ENCODE assay signal across 10 mouse cellular contexts in the genomic region with DNA sequence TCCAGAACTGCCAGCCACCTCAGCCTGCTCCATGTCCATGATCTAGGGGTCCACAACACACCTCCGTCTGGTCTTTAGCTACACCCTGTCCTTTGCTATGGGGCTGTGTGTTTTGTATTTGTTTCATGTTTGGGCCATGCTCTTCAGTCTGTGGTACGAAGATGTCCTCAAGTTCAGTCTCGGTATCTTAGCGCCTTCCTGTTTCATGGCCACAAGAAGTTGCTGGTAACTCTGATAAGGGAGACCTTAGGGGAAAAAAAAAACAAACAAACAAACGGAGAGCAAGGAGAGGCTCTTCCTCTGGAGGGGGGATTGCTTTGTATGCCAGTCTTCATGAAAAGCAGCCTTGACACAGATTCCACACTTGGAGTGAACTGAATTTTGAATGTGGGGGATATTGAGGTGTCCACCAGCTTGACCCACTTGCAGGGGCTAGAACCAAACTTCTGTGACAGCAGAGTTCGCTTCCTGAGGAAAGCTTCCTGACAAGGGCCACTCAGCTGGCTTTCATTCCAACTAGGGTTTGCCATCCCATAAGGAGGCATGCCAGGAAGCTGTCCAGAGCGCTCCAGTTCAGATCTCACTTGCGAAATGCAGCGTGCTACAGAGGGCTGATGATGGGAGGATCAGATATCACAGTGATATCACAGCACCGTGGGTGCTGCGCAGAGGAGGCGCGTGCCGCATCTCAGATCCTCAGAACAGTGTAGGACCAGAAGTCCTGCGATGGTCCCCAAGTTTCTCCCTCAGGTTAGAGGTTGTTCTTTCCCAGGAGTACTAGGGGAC.
A peak's percentile ranks its signal among the peaks of the same experiment; 100 is the strongest.
DNase-seq lines count a peak whose midpoint lies in the region; ATAC-seq and TF ChIP-seq lines count a peak whose summit lies in the region.
"Had no signal": no experiment of that assay in that cellular context is flagged by ENCODE, and none has a peak within 500 bp of the region (broad histone marks: within the 10 kb centered on the region; RNA-seq: fewer than 3 reads in every experiment).

No protein-coding gene starts in this region.

- H3K9me3 ChIP-seq in forebrain, postnatal 0 days (ENCODE audit: low read length) = no peaks in the 10 kb centered on the region
- no peaks in the 10 kb centered on the region for H3K9me3 ChIP-seq in forebrain, embryonic 15.5 days
- H3K9me3 ChIP-seq in midbrain, embryonic 10.5 days (replicated peaks) = no peaks in the 10 kb centered on the region
- H3K9me3 ChIP-seq in midbrain, embryonic 11.5 days (ENCODE audit: control insufficient read depth, low read length) = no peaks in the 10 kb centered on the region
- no peaks in the 10 kb centered on the region for H3K9me3 ChIP-seq in limb, embryonic 10.5 days (replicated peaks)
- no peaks in the 10 kb centered on the region for H3K9me3 ChIP-seq in neural tube, embryonic 15.5 days (replicated peaks)

- no peak for ATAC-seq in forebrain, postnatal 0 days
- no peak for ATAC-seq in forebrain, embryonic 15.5 days (replicated peaks)
- ATAC-seq in midbrain, embryonic 11.5 days (ENCODE audit: low FRiP score) = no peak
- no peak for ATAC-seq in neural tube, embryonic 15.5 days (ENCODE audit: low FRiP score)

- DNase-seq in forebrain, postnatal 0 days = no peak
- DNase-seq in midbrain, embryonic 10.5 days (ENCODE audit: low spot score) = no peak
- no peak for DNase-seq in midbrain, embryonic 11.5 days (ENCODE audit: low spot score, missing footprints)
- peak; percentile 26 for DNase-seq in limb, embryonic 10.5 days (ENCODE audit: low spot score)
- no peak for DNase-seq in kidney, postnatal 25 days
- no peak for DNase-seq in kidney, adult 2 months
- DNase-seq: cerebellum, adult 2 months; kidney, postnatal 36 days had no signal

- no peak for TF ChIP-seq CTCF in forebrain, postnatal 0 days (IDR thresholded peaks at IDR 0.05; ENCODE audit: low read depth)
- no peak for TF ChIP-seq CTCF in kidney, adult 2 months (conservative IDR thresholded peaks at IDR 0.05; ENCODE audit: insufficient read depth, insufficient read length, low read depth, low read length)

- no peak for TF ChIP-seq POLR2A in kidney, adult 2 months (IDR thresholded peaks at IDR 0.05; ENCODE audit: low read depth, low read length)

- H3K4me1 ChIP-seq in forebrain, postnatal 0 days (ENCODE audit: insufficient read depth) = peaks cover 25% of the 10 kb centered on the region
- peaks cover 43% of the 10 kb centered on the region for H3K4me1 ChIP-seq in forebrain, embryonic 15.5 days
- H3K4me1 ChIP-seq in midbrain, embryonic 10.5 days = peaks cover 47% of the 10 kb centered on the region
- H3K4me1 ChIP-seq in midbrain, embryonic 11.5 days (ENCODE audit: control insufficient read depth, insufficient read depth, low read length) = peaks cover 38% of the 10 kb centered on the region
- H3K4me1 ChIP-seq in limb, embryonic 10.5 days = peaks cover 49% of the 10 kb centered on the region
- peaks cover 43% of the 10 kb centered on the region for H3K4me1 ChIP-seq in neural tube, embryonic 15.5 days
- peaks cover 4% of the 10 kb centered on the region; the same call in 1 of the 2 replicates for H3K4me1 ChIP-seq in kidney, adult 2 months (ENCODE audit: control insufficient read depth, insufficient read depth, low read length)

- no peaks in the 10 kb centered on the region for H3K36me3 ChIP-seq in forebrain, postnatal 0 days (ENCODE audit: insufficient read depth)
- H3K36me3 ChIP-seq in forebrain, embryonic 15.5 days = no peaks in the 10 kb centered on the region
- no peaks in the 10 kb centered on the region for H3K36me3 ChIP-seq in midbrain, embryonic 10.5 days
- no peaks in the 10 kb centered on the region for H3K36me3 ChIP-seq in midbrain, embryonic 11.5 days (ENCODE audit: control insufficient read depth, insufficient read depth, low read length)
- H3K36me3 ChIP-seq in limb, embryonic 10.5 days = no peaks in the 10 kb centered on the region
- H3K36me3 ChIP-seq in neural tube, embryonic 15.5 days = no peaks in the 10 kb centered on the region
- no peaks in the 10 kb centered on the region for H3K36me3 ChIP-seq in kidney, adult 2 months (ENCODE audit: control insufficient read depth, insufficient read depth, low read length)

- H3K27me3 ChIP-seq in forebrain, postnatal 0 days (ENCODE audit: insufficient read depth, low read length) = no peaks in the 10 kb centered on the region
- no peaks in the 10 kb centered on the region for H3K27me3 ChIP-seq in forebrain, embryonic 15.5 days
- peaks cover 5% of the 10 kb centered on the region; the same call in 1 of the 2 replicates for H3K27me3 ChIP-seq in midbrain, embryonic 10.5 days (ENCODE audit: low read depth, poor library complexity, severe bottlenecking)
- H3K27me3 ChIP-seq in midbrain, embryonic 11.5 days (ENCODE audit: control insufficient read depth, insufficient read depth, low read length) = no peaks in the 10 kb centered on the region
- H3K27me3 ChIP-seq in limb, embryonic 10.5 days (ENCODE audit: low read depth, poor library complexity, severe bottlenecking) = no peaks in the 10 kb centered on the region
- H3K27me3 ChIP-seq in neural tube, embryonic 15.5 days (replicated peaks) = no peaks in the 10 kb centered on the region
- no peaks in the 10 kb centered on the region for H3K27me3 ChIP-seq in kidney, adult 2 months (replicated peaks; ENCODE audit: control insufficient read depth, insufficient read depth, low read length)

- H3K4me3 ChIP-seq in forebrain, postnatal 0 days (ENCODE audit: low read depth, low read length) = no peak overlapping the region
- no peak overlapping the region for H3K4me3 ChIP-seq in forebrain, embryonic 15.5 days
- H3K4me3 ChIP-seq in midbrain, embryonic 10.5 days = no peak overlapping the region
- no peak overlapping the region for H3K4me3 ChIP-seq in midbrain, embryonic 11.5 days (ENCODE audit: low read depth, low read length)
- H3K4me3 ChIP-seq in limb, embryonic 10.5 days = no peak overlapping the region
- no peak overlapping the region for H3K4me3 ChIP-seq in neural tube, embryonic 15.5 days (replicated peaks)
- no peak overlapping the region for H3K4me3 ChIP-seq in kidney, adult 2 months (ENCODE audit: insufficient read depth, low read depth, low read length)

- no peak overlapping the region for H3K4me2 ChIP-seq in forebrain, postnatal 0 days (ENCODE audit: low read depth)
- H3K4me2 ChIP-seq in forebrain, embryonic 15.5 days (replicated peaks) = no peak overlapping the region
- H3K4me2 ChIP-seq in midbrain, embryonic 11.5 days = no peak overlapping the region
- H3K4me2 ChIP-seq in neural tube, embryonic 15.5 days = no peak overlapping the region

- H3K27ac ChIP-seq in forebrain, postnatal 0 days (ENCODE audit: low read depth, low read length) = 0 out of 2 replicates have a peak overlapping the region, but pooled peaks have one; percentile 76
- no peak overlapping the region for H3K27ac ChIP-seq in forebrain, embryonic 15.5 days (replicated peaks)
- H3K27ac ChIP-seq in midbrain, embryonic 10.5 days (replicated peaks) = peak overlapping the region; percentile 86
- H3K27ac ChIP-seq in midbrain, embryonic 11.5 days (ENCODE audit: low read depth, low read length) = no peak overlapping the region
- 0 out of 2 replicates have a peak overlapping the region, but pooled peaks have one; percentile 1 for H3K27ac ChIP-seq in limb, embryonic 10.5 days
- H3K27ac ChIP-seq in neural tube, embryonic 15.5 days (replicated peaks) = peak overlapping the region; percentile 74
- H3K27ac ChIP-seq in kidney, adult 2 months (ENCODE audit: insufficient read depth, low read depth, low read length) = no peak overlapping the region

- H3K9ac ChIP-seq in forebrain, postnatal 0 days = no peak overlapping the region
- H3K9ac ChIP-seq in forebrain, embryonic 15.5 days (replicated peaks) = no peak overlapping the region
- H3K9ac ChIP-seq in midbrain, embryonic 11.5 days (ENCODE audit: low read length) = no peak overlapping the region
- H3K9ac ChIP-seq in neural tube, embryonic 15.5 days (replicated peaks) = no peak overlapping the region

- WGBS in forebrain, postnatal 0 days = 80% methylated on average over 15 of the region's 15 CpGs
- WGBS in forebrain, embryonic 15.5 days = 90% methylated on average over 15 of the region's 15 CpGs
- 79% methylated on average over 15 of the region's 15 CpGs for WGBS in midbrain, embryonic 10.5 days
- WGBS in midbrain, embryonic 11.5 days = 88% methylated on average over 15 of the region's 15 CpGs
- 81% methylated on average over 15 of the region's 15 CpGs for WGBS in limb, embryonic 10.5 days
- WGBS in neural tube, embryonic 15.5 days = 88% methylated on average over 15 of the region's 15 CpGs
- WGBS in kidney, adult 2 months = 78% methylated on average over 15 of the region's 15 CpGs

Comparison
In these comparisons a context has a peak if more than half of its experiments do, and no peak if none do; other contexts are left out.
1. H3K27ac ChIP-seq: peak in forebrain, postnatal 0 days (single experiment), midbrain, embryonic 10.5 days (single experiment), limb, embryonic 10.5 days (single experiment) and neural tube, embryonic 15.5 days (single experiment); none in forebrain, embryonic 15.5 days (single experiment), midbrain, embryonic 11.5 days (single experiment) and kidney, adult 2 months (single experiment).